Mouse (Mus musculus): ENCODE data around the gene Tmem234. TPM values are rescaled to one million over a fixed set of nuclear protein-coding genes. Genes with fewer than 3 reads are reported as not detected.
"Not testable (repeated sequence)": the region's sequence is repeated elsewhere in the genome, so short reads cannot be mapped to it uniquely, and the experiment has no call there.

Gene Tmem234
- polyA plus RNA-seq (2012; rRNA removed) (166 and 179 TPM in 2 replicates), polyA plus RNA-seq (2014; fragmentation: Nextera tagmentation; extraction: Ambion mirVana) (191 and 193 TPM in 2 replicates)

DNA sequence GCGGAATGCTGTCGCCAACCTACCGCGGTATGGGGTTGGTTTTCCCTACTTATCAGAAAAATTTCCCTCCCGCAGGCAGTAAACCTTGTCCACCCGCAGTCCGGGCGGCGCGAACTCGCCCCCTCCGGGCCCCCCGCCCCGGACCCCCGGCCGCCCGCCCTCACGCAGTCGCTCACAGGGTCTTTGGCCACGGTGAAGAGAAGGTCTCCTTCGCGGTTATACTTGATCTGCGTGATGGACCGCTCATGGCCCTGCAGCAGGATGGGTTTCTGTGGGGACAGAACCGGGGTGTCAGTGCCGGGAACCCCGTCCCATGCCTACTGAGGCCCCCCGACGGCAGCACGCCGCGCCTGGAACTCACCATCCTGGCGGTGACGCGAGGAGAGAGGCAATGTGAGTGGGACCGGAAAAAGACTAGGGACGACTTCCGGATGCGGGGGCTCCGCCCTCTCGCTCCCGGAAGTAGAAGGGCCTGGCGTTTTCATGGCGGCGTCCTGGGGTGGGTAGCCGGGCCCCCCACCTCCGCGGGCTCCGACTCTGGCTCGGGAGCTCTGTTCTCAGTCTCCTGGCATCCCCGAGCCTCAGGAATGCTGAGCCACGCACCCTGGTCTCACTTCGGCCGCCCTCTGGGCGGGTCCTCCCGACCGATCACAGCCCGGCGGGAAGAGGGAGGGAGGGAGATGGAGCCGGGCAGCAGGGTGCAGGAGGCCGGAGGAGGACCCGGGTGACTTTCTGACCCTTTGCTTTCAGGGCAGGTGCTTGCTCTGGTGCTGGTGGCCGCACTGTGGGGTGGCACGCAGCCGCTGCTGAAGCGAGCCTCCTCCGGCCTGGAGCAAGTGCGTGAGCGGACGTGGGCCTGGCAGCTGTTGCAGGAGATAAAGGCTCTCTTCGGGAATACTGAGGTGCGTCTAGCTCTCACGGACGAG lies at the start of gene Tmem234, which contains the start of gene Eif3i:
TSS of gene Tmem234 (plus strand) at position 436 of the 926 bp plus-strand sequence.
TSS of gene Eif3i (minus strand) at position 416 of the 926 bp plus-strand sequence.
- WGBS: under 1% methylated on average over 65 of the region's 74 CpGs
- peak; percentile 88 for DNase-seq (ENCODE audit: low spot score)
- H3K36me3 ChIP-seq (ENCODE audit: control insufficient read depth, insufficient read depth, low read length): peaks cover 54% of the 10 kb centered on the region

GRCm38 (mm10) chr4:129554512-129554911 lies 46.0 kb upstream of the Tmem234 start:
- WGBS: 90% methylated on average over 5 of the region's 6 CpGs

More for the DNA sequence above, at the start of gene Tmem234, which contains the start of gene Eif3i:
- no peaks in the 10 kb centered on the region for H3K27me3 ChIP-seq (ENCODE audit: control insufficient read depth, insufficient read depth, low read length)
- peak; percentile 89 for ATAC-seq (ENCODE audit: low FRiP score, low read depth)
- no peaks in the 10 kb centered on the region for H3K9me3 ChIP-seq (ENCODE audit: control insufficient read depth, low read length)
- H3K4me1 ChIP-seq (ENCODE audit: control insufficient read depth, insufficient read depth, low read length): peaks cover 18% of the 10 kb centered on the region
- TF ChIP-seq POLR2A (IDR thresholded peaks at IDR 0.05; ENCODE audit: borderline replicate concordance, extremely low read depth, insufficient read depth, insufficient read length): peak; percentile 44; the same call in 1 of the 2 replicates
- peak within 1 kb of the TSS; percentile 81 for H3K9ac ChIP-seq (ENCODE audit: low read depth, low read length, severe bottlenecking)
- H3K4me2 ChIP-seq (replicated peaks; ENCODE audit: low read depth, low read length, severe bottlenecking): peak within 1 kb of the TSS; percentile 81
- H3K27ac ChIP-seq (replicated peaks; ENCODE audit: low read depth, low read length): peak within 1 kb of the TSS; percentile 63; the same call in 1 of the 2 replicates
- H3K4me3 ChIP-seq (replicated peaks; ENCODE audit: low read length): peak within 1 kb of the TSS; percentile 99

DNA sequence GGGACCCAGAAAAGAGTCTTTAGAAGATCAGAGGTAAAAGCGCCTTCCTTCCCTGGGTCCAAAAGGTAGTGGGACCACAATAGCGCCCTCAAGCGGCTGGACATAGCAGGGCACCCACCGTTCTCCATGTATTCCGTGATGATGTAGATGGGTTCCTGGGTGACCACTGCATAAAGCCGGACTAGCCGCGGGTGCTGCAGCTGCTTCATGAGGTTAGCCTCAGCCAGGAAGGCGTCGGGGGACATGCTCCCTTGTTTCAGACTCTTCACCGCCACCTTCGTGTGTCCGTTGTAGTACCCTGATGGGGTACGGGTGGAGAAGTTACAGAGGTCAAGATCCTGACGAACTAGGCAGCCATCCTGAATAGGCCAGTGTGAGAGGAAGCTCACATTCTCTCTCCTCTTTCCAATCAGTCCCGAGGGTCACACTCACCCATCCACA lies 45.0 kb upstream of the Tmem234 start:
- no peak overlapping the region for H3K27ac ChIP-seq (replicated peaks; ENCODE audit: low read depth, low read length)

More at GRCm38 (mm10) chr4:129554512-129554911, 46.0 kb upstream of the Tmem234 start:
- DNase-seq (ENCODE audit: low spot score); H3K27ac ChIP-seq (replicated peaks; ENCODE audit: low read depth, low read length); H3K36me3 ChIP-seq (ENCODE audit: control insufficient read depth, insufficient read depth, low read length); H3K4me2 ChIP-seq (replicated peaks; ENCODE audit: low read depth, low read length, severe bottlenecking); H3K9ac ChIP-seq (ENCODE audit: low read depth, low read length, severe bottlenecking); H3K9me3 ChIP-seq (ENCODE audit: control insufficient read depth, low read length); ATAC-seq (ENCODE audit: low FRiP score, low read depth); H3K27me3 ChIP-seq (ENCODE audit: control insufficient read depth, insufficient read depth, low read length); H3K4me3 ChIP-seq (replicated peaks; ENCODE audit: low read length): not testable (repeated sequence)
- H3K4me1 ChIP-seq (ENCODE audit: control insufficient read depth, insufficient read depth, low read length): peaks cover 12% of the 10 kb centered on the region; the same call in 1 of the 2 replicates

DNA sequence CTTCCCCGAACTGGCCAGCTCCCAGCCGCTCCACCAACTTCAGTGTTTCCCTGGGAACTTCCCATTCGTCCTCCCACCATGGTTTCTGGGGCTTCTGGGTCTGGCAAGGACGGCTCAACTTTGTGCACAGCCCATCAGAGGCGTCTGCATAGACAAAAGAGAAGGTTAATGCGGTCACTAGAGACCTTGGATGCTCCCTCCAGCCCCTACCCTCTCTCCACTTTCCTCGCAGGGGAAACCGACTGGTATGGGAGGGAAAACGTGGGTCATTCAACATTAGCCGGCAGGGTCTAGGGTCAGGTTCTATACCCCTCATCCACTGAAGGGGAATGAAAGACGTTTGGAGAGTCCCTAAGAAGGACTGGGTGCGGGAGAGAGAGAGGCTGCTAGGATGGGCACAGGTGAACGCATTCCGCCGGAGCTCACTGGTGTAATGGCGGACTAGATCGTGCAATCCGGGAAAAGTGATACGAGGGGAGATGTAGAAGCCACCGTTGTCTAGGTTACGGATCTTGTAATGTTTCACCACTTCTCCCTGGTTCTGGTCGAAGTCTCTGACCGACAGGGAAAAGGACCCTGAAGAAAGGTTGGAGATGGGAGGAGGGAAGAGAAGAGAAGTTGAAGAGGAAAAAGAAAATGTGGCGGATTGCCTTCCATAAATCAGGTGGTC lies 44.5 kb upstream of the Tmem234 start:
- WGBS: 0% methylated on average over 24 of the region's 24 CpGs
- H3K27ac ChIP-seq (replicated peaks; ENCODE audit: low read depth, low read length): peak overlapping the region; percentile 22; the same call in 1 of the 2 replicates
- DNase-seq (ENCODE audit: low spot score): no peak
- H3K27me3 ChIP-seq (ENCODE audit: control insufficient read depth, insufficient read depth, low read length): no peaks in the 10 kb centered on the region
- TF ChIP-seq POLR2A (IDR thresholded peaks at IDR 0.05; ENCODE audit: borderline replicate concordance, extremely low read depth, insufficient read depth, insufficient read length): no peak
- ATAC-seq (ENCODE audit: low FRiP score, low read depth): peak; percentile 65
- H3K4me1 ChIP-seq (ENCODE audit: control insufficient read depth, insufficient read depth, low read length): peaks cover 12% of the 10 kb centered on the region; the same call in 1 of the 2 replicates
- peak overlapping the region; percentile 41 for H3K4me3 ChIP-seq (replicated peaks; ENCODE audit: low read length)
- peak overlapping the region; percentile 51 for H3K9ac ChIP-seq (ENCODE audit: low read depth, low read length, severe bottlenecking)
- H3K4me2 ChIP-seq (replicated peaks; ENCODE audit: low read depth, low read length, severe bottlenecking): peak overlapping the region; percentile 78
- H3K36me3 ChIP-seq (ENCODE audit: control insufficient read depth, insufficient read depth, low read length): no peaks in the 10 kb centered on the region
- H3K9me3 ChIP-seq (ENCODE audit: control insufficient read depth, low read length): no peaks in the 10 kb centered on the region

More for the DNA sequence above, 45.0 kb upstream of the Tmem234 start:
- H3K4me3 ChIP-seq (replicated peaks; ENCODE audit: low read length): peak overlapping the region; percentile 41
- H3K36me3 ChIP-seq (ENCODE audit: control insufficient read depth, insufficient read depth, low read length): no peaks in the 10 kb centered on the region
- H3K9ac ChIP-seq (ENCODE audit: low read depth, low read length, severe bottlenecking): peak overlapping the region; percentile 51
- no peaks in the 10 kb centered on the region for H3K27me3 ChIP-seq (ENCODE audit: control insufficient read depth, insufficient read depth, low read length)
- peak overlapping the region; percentile 78 for H3K4me2 ChIP-seq (replicated peaks; ENCODE audit: low read depth, low read length, severe bottlenecking)
- 2% methylated on average over 16 of the region's 16 CpGs for WGBS
- peaks cover 12% of the 10 kb centered on the region; the same call in 1 of the 2 replicates for H3K4me1 ChIP-seq (ENCODE audit: control insufficient read depth, insufficient read depth, low read length)
- TF ChIP-seq POLR2A (IDR thresholded peaks at IDR 0.05; ENCODE audit: borderline replicate concordance, extremely low read depth, insufficient read depth, insufficient read length): no peak
- no peak for DNase-seq (ENCODE audit: low spot score)
- H3K9me3 ChIP-seq (ENCODE audit: control insufficient read depth, low read length): no peaks in the 10 kb centered on the region
- ATAC-seq (ENCODE audit: low FRiP score, low read depth): no peak

Data from limb, embryonic 14.5 days (tissue).